Mouse (Mus musculus): Measurements from ENCODE around the gene Folr2. TPM values are rescaled to one million over a fixed set of nuclear protein-coding genes. Genes with fewer than 3 reads are reported as not detected.

Gene Folr2
- polyA plus RNA-seq, 1 experiment = 1.4 TPM

DNA sequence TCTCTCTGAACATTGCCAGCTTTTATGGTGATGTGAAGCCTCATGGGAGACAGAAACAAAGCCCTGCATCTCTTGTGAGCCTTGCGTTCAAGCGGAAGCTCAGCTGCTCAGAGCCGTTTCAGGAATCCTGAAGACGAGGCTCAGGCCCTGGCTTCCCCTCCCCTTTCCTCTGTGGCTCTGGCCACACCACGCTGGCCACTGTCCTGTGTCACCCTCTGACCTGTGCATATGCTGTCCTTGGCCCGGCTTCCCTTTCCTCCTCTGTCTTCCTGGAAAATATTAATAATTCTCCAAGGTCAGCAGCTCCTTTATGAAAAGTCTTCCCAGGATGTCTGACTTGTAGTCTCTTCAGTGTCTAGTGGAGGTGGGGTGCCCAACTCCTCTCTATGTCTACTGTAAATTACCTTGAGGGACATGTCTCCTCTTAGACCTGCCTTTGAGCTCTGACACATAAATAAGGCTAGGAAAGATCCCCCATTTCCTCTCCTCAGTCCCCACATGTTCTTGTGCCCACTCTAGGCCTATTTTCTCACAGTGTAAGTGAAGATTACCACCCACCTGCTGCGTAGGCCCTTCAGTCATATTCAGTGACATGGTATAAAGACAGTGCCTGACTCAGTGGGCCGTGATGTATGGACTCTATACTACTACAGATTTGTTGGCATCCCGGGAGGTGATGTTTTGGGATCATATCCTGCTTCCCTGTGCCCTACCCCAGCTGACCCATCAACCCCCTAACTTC is 25.6 kb upstream of the Folr2 start:
- H3K27ac ChIP-seq (ENCODE audit: insufficient read depth, low read length) = no peak overlapping the region
- H3K4me3 ChIP-seq (ENCODE audit: extremely low read depth, insufficient read depth, insufficient read length) = no peak overlapping the region
- H3K36me3 ChIP-seq (ENCODE audit: control insufficient read depth, insufficient read depth, low read length) = no peaks in the 10 kb centered on the region
- WGBS = 81% methylated on average over 9 of the region's 9 CpGs
- H3K4me1 ChIP-seq (ENCODE audit: control insufficient read depth, insufficient read depth, insufficient read length) = no peaks in the 10 kb centered on the region
- DNase-seq (ENCODE audit: low read depth in 1 of 2, low spot score in 2 of 2) = no peak
- TF ChIP-seq POLR2A (IDR thresholded peaks at IDR 0.05; ENCODE audit: low read depth, low read length) = no peak
- no peaks in the 10 kb centered on the region for H3K27me3 ChIP-seq (ENCODE audit: control insufficient read depth, insufficient read depth, low read length)

- 63% methylated on average over 4 of the region's 4 CpGs for WGBS
- TF ChIP-seq CTCF (IDR thresholded peaks at IDR 0.05; ENCODE audit: extremely low read depth, insufficient read depth, insufficient read length, insufficient replicate concordance) (no peak), POLR2A (IDR thresholded peaks at IDR 0.05; ENCODE audit: low read depth, low read length) (no peak)
- DNase-seq (ENCODE audit: low read depth in 1 of 2, low spot score in 2 of 2) = no peak
Measured at GRCm38 (mm10) chr7:101880855-101881254, 23.9 kb upstream of the Folr2 start.

GRCm38 (mm10) chr7:101875978-101876377 is 19.0 kb upstream of the Folr2 start:
- no peak overlapping the region for H3K4me3 ChIP-seq (ENCODE audit: extremely low read depth, insufficient read depth, insufficient read length)
- DNase-seq (ENCODE audit: low read depth in 1 of 2, low spot score in 2 of 2) = no peak
- no peak overlapping the region for H3K27ac ChIP-seq (ENCODE audit: insufficient read depth, low read length)
- TF ChIP-seq CTCF (IDR thresholded peaks at IDR 0.05; ENCODE audit: extremely low read depth, insufficient read depth, insufficient read length, insufficient replicate concordance) = no peak
- 92% methylated on average over 1 of the region's 1 CpGs for WGBS
- no peaks in the 10 kb centered on the region for H3K4me1 ChIP-seq (ENCODE audit: control insufficient read depth, insufficient read depth, insufficient read length)
- no peaks in the 10 kb centered on the region for H3K36me3 ChIP-seq (ENCODE audit: control insufficient read depth, insufficient read depth, low read length)
- no peaks in the 10 kb centered on the region for H3K27me3 ChIP-seq (ENCODE audit: control insufficient read depth, insufficient read depth, low read length)

More at GRCm38 (mm10) chr7:101880855-101881254, 23.9 kb upstream of the Folr2 start:
- Histone ChIP-seq H3K27me3 (ENCODE audit: control insufficient read depth, insufficient read depth, low read length) (no peaks in the 10 kb centered on the region), H3K4me1 (ENCODE audit: control insufficient read depth, insufficient read depth, insufficient read length) (no peaks in the 10 kb centered on the region), H3K36me3 (ENCODE audit: control insufficient read depth, insufficient read depth, low read length) (no peaks in the 10 kb centered on the region), H3K27ac (ENCODE audit: insufficient read depth, low read length) (no peak overlapping the region), H3K4me3 (ENCODE audit: extremely low read depth, insufficient read depth, insufficient read length) (no peak overlapping the region)

- Histone ChIP-seq H3K36me3 (ENCODE audit: control insufficient read depth, insufficient read depth, low read length) (no peaks in the 10 kb centered on the region), H3K4me1 (ENCODE audit: control insufficient read depth, insufficient read depth, insufficient read length) (no peaks in the 10 kb centered on the region), H3K27me3 (ENCODE audit: control insufficient read depth, insufficient read depth, low read length) (no peaks in the 10 kb centered on the region), H3K4me3 (ENCODE audit: extremely low read depth, insufficient read depth, insufficient read length) (no peak overlapping the region), H3K27ac (ENCODE audit: insufficient read depth, low read length) (no peak overlapping the region)
- no peak for TF ChIP-seq POLR2A (IDR thresholded peaks at IDR 0.05; ENCODE audit: low read depth, low read length)
- no peak for TF ChIP-seq CTCF (IDR thresholded peaks at IDR 0.05; ENCODE audit: extremely low read depth, insufficient read depth, insufficient read length, insufficient replicate concordance)
- DNase-seq (ENCODE audit: low read depth in 1 of 2, low spot score in 2 of 2) = no peak
- 81% methylated on average over 3 of the region's 3 CpGs for WGBS
Measured at GRCm38 (mm10) chr7:101871296-101871695, 14.3 kb upstream of the Folr2 start.

- Histone ChIP-seq H3K36me3 (ENCODE audit: control insufficient read depth, insufficient read depth, low read length) (no peaks in the 10 kb centered on the region), H3K4me3 (ENCODE audit: extremely low read depth, insufficient read depth, insufficient read length) (no peak within 1 kb of the TSS)
- 79% methylated on average over 2 of the region's 2 CpGs for WGBS
Measured at GRCm38 (mm10) chr7:101870629-101871028, 13.6 kb upstream of the Folr2 start, which contains the start of gene Folr1. TSS of gene Folr1 (minus strand) at chr7:101870788.

DNA sequence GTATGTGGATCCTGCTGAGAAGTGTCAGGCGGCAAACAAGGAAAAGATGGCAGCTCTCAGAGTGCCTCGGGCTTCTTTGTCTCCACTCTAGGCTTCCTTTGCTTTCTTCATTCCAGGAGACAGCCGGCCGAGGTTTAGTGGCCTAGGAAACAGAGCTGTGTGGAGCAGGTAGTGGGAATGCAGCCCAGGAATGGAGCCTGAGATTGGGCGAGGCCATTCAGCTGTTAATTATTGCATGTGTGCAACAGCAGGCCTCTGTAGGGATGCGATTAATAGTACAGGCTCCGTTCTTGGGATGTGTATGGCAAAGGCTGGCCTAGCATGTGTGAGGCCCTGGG is 12.1 kb upstream of the Folr2 start:
- H3K27me3 ChIP-seq (ENCODE audit: control insufficient read depth, insufficient read depth, low read length) = no peaks in the 10 kb centered on the region
- DNase-seq (ENCODE audit: low read depth in 1 of 2, low spot score in 2 of 2) = no peak
- H3K36me3 ChIP-seq (ENCODE audit: control insufficient read depth, insufficient read depth, low read length) = no peaks in the 10 kb centered on the region
- 91% methylated on average over 7 of the region's 7 CpGs for WGBS
- H3K4me1 ChIP-seq (ENCODE audit: control insufficient read depth, insufficient read depth, insufficient read length) = no peaks in the 10 kb centered on the region
- TF ChIP-seq POLR2A (IDR thresholded peaks at IDR 0.05; ENCODE audit: low read depth, low read length) = no peak
- no peak for TF ChIP-seq CTCF (IDR thresholded peaks at IDR 0.05; ENCODE audit: extremely low read depth, insufficient read depth, insufficient read length, insufficient replicate concordance)
- H3K4me3 ChIP-seq (ENCODE audit: extremely low read depth, insufficient read depth, insufficient read length) = no peak overlapping the region
- no peak overlapping the region for H3K27ac ChIP-seq (ENCODE audit: insufficient read depth, low read length)

More at GRCm38 (mm10) chr7:101870629-101871028, 13.6 kb upstream of the Folr2 start, which contains the start of gene Folr1:
- no peaks in the 10 kb centered on the region for H3K27me3 ChIP-seq (ENCODE audit: control insufficient read depth, insufficient read depth, low read length)
- no peak for DNase-seq (ENCODE audit: low read depth in 1 of 2, low spot score in 2 of 2)
- H3K4me1 ChIP-seq (ENCODE audit: control insufficient read depth, insufficient read depth, insufficient read length) = no peaks in the 10 kb centered on the region
- no peak within 1 kb of the TSS for H3K27ac ChIP-seq (ENCODE audit: insufficient read depth, low read length)
- no peak for TF ChIP-seq POLR2A (IDR thresholded peaks at IDR 0.05; ENCODE audit: low read depth, low read length)
- TF ChIP-seq CTCF (IDR thresholded peaks at IDR 0.05; ENCODE audit: extremely low read depth, insufficient read depth, insufficient read length, insufficient replicate concordance) = no peak

All from spleen, adult 2 months (tissue).